Mouse (Mus musculus): ENCODE results near the gene Gna14. TPM values are rescaled to one million over a fixed set of nuclear protein-coding genes. Genes with fewer than 3 reads are reported as not detected.

Gna14 gene
- total RNA-seq, 2 experiments from 2014 or later: 0.76 to 0.96 TPM

GRCm38 (mm10) chr19:16510343-16511080, 75.0 kb downstream of the Gna14 start:
- no peak for DNase-seq (ENCODE audit: low spot score in 2 of 2)

GRCm38 (mm10) chr19:16511081-16511420, 75.5 kb downstream of the Gna14 start:
- DNase-seq (ENCODE audit: low spot score in 2 of 2): no peak

GRCm38 (mm10) chr19:16514201-16514600, 78.6 kb downstream of the Gna14 start:
- no peak for DNase-seq (ENCODE audit: low spot score in 2 of 2)

GRCm38 (mm10) chr19:16518569-16518968, 83.0 kb downstream of the Gna14 start:
- no peak for DNase-seq (ENCODE audit: low spot score in 2 of 2)

GRCm38 (mm10) chr19:16520608-16521007, 85.0 kb downstream of the Gna14 start:
- DNase-seq (ENCODE audit: low spot score in 2 of 2): no peak

GRCm38 (mm10) chr19:16526302-16526880, 90.8 kb downstream of the Gna14 start:
- DNase-seq (ENCODE audit: low spot score in 2 of 2): no peak

- no peak for DNase-seq (ENCODE audit: low spot score in 2 of 2)
Measured at GRCm38 (mm10) chr19:16527031-16527430, 91.5 kb downstream of the Gna14 start.

GRCm38 (mm10) chr19:16528225-16528828, 92.8 kb downstream of the Gna14 start:
- no peak for DNase-seq (ENCODE audit: low spot score in 2 of 2)

GRCm38 (mm10) chr19:16529293-16529920, 93.8 kb downstream of the Gna14 start:
- DNase-seq (ENCODE audit: low spot score in 2 of 2): peak in 1 of 2 experiments; percentile 11

- no peak for DNase-seq (ENCODE audit: low spot score in 2 of 2)
Measured at GRCm38 (mm10) chr19:16529999-16530398, 94.4 kb downstream of the Gna14 start.

GRCm38 (mm10) chr19:16534311-16534710, 98.7 kb downstream of the Gna14 start:
- no peak for DNase-seq (ENCODE audit: low spot score in 2 of 2)

GRCm38 (mm10) chr19:16538416-16538815, 102.9 kb downstream of the Gna14 start:
- DNase-seq (ENCODE audit: low spot score in 2 of 2): no peak

- no peak for DNase-seq (ENCODE audit: low spot score in 2 of 2)
Measured at GRCm38 (mm10) chr19:16543688-16544087, 108.1 kb downstream of the Gna14 start.

- no peak for DNase-seq (ENCODE audit: low spot score in 2 of 2)
Measured at GRCm38 (mm10) chr19:16556988-16557387, 121.4 kb downstream of the Gna14 start.

- no peak for DNase-seq (ENCODE audit: low spot score in 2 of 2)
Measured at GRCm38 (mm10) chr19:16557971-16558370, 122.4 kb downstream of the Gna14 start.

GRCm38 (mm10) chr19:16558570-16558969, 123.0 kb downstream of the Gna14 start:
- no peak for DNase-seq (ENCODE audit: low spot score in 2 of 2)

GRCm38 (mm10) chr19:16559243-16559896, 123.8 kb downstream of the Gna14 start:
- no peak for DNase-seq (ENCODE audit: low spot score in 2 of 2)

- no peak for DNase-seq (ENCODE audit: low spot score in 2 of 2)
Measured at GRCm38 (mm10) chr19:16562676-16563075, 127.1 kb downstream of the Gna14 start.

GRCm38 (mm10) chr19:16576790-16577189, 141.2 kb downstream of the Gna14 start:
- no peak for DNase-seq (ENCODE audit: low spot score in 2 of 2)

- DNase-seq (ENCODE audit: low spot score in 2 of 2): no peak
Measured at GRCm38 (mm10) chr19:16579656-16580260, 144.2 kb downstream of the Gna14 start.

GRCm38 (mm10) chr19:16580501-16580900, 144.9 kb downstream of the Gna14 start:
- no peak for DNase-seq (ENCODE audit: low spot score in 2 of 2)

All from gastrocnemius, postnatal 4 days (tissue).